Mouse (Mus musculus) hindbrain, postnatal 0 days (tissue): Measurements from ENCODE around the gene Pygb. TPM values are rescaled to one million over a fixed set of nuclear protein-coding genes. Genes with fewer than 3 reads are reported as not detected.

Experiments used
- ATAC-seq: fragments of 200-750 bp; cut with Nextera tagmentation; 2 replicates; pipeline ENCODE4 v1.8.0; 2017; ENCODE audit warnings: mild to moderate bottlenecking, moderate TSS enrichment, moderate library complexity
- DNase-seq: peaks from one replicate; pipeline ENCODE4 v3.0.0-alpha.2; 2015; ENCODE audit warnings: low spot score
- H3K27ac ChIP-seq: fragments of 300-500 bp; sonication (generic); 2 replicates; pipeline ENCODE4 v1.5.1; 2014; ENCODE audit warnings: mild to moderate bottlenecking
- H3K27me3 ChIP-seq: fragments of 300-500 bp; sonication (generic); 2 replicates; pipeline ENCODE4 v1.6.1; 2014; ENCODE audit warnings: low read length, mixed read lengths; ENCODE audit not compliant: insufficient read depth
- H3K36me3 ChIP-seq: fragments of 300-500 bp; sonication (generic); 2 replicates; pipeline ENCODE4 v1.6.1; 2014; ENCODE audit warnings: low read length, mixed read lengths; ENCODE audit not compliant: insufficient read depth
- H3K4me1 ChIP-seq: fragments of 300-500 bp; sonication (generic); 2 replicates; pipeline ENCODE4 v1.6.1; 2014; ENCODE audit warnings: antibody characterized with exemption, low read length, mixed read lengths; ENCODE audit not compliant: insufficient read depth
- H3K4me2 ChIP-seq: fragments of 300-500 bp; sonication (generic); 2 replicates; pipeline ENCODE4 v1.6.1; 2014; ENCODE audit warnings: low read depth, mild to moderate bottlenecking, low read length, moderate library complexity, mixed read lengths
- H3K4me3 ChIP-seq: fragments of 300-500 bp; sonication (generic); 2 replicates; pipeline ENCODE4 v1.5.1; 2014; ENCODE audit warnings: low read length
- H3K9ac ChIP-seq: fragments of 300-500 bp; sonication (generic); replicated peaks from 2 replicates; pipeline ENCODE4 v1.6.1; 2014; ENCODE audit warnings: mild to moderate bottlenecking, low read length, moderate library complexity, mixed read lengths
- H3K9me3 ChIP-seq: fragments of 300-500 bp; sonication (generic); 2 replicates; pipeline ENCODE4 v1.6.1; 2016; ENCODE audit warnings: low read length, mixed read lengths
- CTCF ChIP-seq: IDR thresholded peaks from 2 replicates; pipeline ENCODE4 v1.5.1; 2016; ENCODE audit warnings: antibody characterized with exemption, control low read depth, low read depth
- WGBS: fragments of 180-500 bp; shearing (Covaris S2); extraction: QIAGEN DNeasy Blood & Tissue Kit; methylation state at CpG from one replicate; pipeline ENCODE4 v1.1.7; 2014; 5-methylcytosine and 5-hydroxymethylcytosine counted together
- polyA plus RNA-seq: library from polyadenylated mRNA; unstranded; fragments of >200 nt; fragmentation: Nextera tagmentation; extraction: Ambion mirVana; gene quantifications from 2 replicates; pipeline ENCODE4 v1.2.1, GENCODE M21; 2015
- total RNA-seq: library from RNA; depleted of rRNA; stranded (reverse); fragments of >200 nt; gene quantifications from 2 replicates; pipeline ENCODE4 v1.2.3, GENCODE M21; 2014

The Pygb gene
- total and polyA plus RNA-seq, 2 experiments from 2014 or later = 160 to 317 TPM

DNA sequence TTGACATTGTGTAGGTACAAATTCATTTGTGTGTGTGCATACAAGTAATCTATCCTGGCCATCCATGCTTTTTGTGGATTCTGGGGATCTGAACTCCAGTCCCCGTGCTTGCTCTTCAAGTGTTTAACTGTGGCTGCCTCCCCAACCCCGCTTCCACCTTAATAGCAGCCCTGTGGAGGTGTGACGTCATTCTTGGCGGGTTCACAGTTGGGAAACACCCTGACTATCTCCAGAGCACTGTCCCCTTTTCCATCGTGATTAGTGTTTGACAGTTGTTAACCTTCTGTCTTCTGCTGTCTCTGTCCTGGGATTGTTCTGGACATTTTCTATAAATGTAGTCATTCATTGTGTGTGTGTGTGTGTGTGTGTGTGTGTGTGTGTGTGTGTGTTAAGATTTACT, 24.1 kb downstream of the Pygb start:
- no peak overlapping the region for H3K9ac ChIP-seq
- 83% methylated on average over 5 of the region's 5 CpGs for WGBS
- no peak for DNase-seq
- peaks cover 57% of the 10 kb centered on the region for H3K36me3 ChIP-seq
- H3K4me1 ChIP-seq = no peaks in the 10 kb centered on the region
- no peak overlapping the region for H3K27ac ChIP-seq
- H3K4me3 ChIP-seq = no peak overlapping the region
- no peak overlapping the region for H3K4me2 ChIP-seq
- no peak for TF ChIP-seq CTCF
- H3K9me3 ChIP-seq = no peaks in the 10 kb centered on the region
- H3K27me3 ChIP-seq = no peaks in the 10 kb centered on the region
- no peak for ATAC-seq

GRCm38 (mm10) chr2:150812816-150813215, 26.3 kb downstream of the Pygb start:
- Histone ChIP-seq H3K27me3 (no peaks in the 10 kb centered on the region), H3K4me1 (no peaks in the 10 kb centered on the region), H3K9ac (no peak overlapping the region), H3K4me3 (no peak overlapping the region), H3K36me3 (peaks cover 67% of the 10 kb centered on the region), H3K9me3 (no peaks in the 10 kb centered on the region), H3K27ac (no peak overlapping the region), H3K4me2 (no peak overlapping the region)
- ATAC-seq (no peak), DNase-seq (no peak)
- WGBS = 95% methylated on average over 6 of the region's 6 CpGs
- no peak for TF ChIP-seq CTCF

DNA sequence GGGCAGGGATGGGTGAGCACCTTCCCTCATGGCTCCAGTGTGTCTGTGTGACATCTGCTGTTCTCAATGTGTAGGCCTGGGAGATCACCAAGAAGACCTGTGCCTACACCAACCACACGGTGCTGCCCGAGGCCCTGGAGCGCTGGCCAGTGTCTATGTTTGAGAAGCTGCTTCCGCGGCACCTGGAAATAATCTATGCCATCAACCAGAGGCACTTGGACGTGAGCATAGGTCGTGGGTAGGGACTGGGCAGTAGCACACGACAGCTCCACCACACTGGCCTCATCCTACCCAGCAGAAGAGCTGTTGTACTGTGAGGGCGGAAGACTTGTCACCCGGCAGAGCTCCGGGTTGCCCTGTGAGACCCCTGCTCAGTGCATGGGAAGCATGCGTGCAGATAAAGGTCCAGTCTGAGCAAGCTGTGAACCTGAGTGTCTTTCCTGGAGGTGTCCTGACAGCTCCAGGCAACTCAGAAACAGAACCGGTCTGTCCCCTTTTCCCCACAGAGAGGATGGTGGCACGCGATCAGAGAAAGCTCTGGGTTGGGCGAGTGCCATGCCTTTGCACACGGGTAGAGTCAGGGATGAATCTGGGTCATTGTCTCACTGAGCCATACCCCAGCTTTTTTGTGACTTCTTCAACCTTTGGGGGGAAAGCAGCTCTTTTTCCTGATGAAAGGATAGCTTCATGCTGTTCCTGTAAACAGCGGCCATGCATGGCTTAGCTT, 30.3 kb downstream of the Pygb start:
- Histone ChIP-seq H3K9ac (no peak overlapping the region), H3K27me3 (no peaks in the 10 kb centered on the region), H3K4me3 (no peak overlapping the region), H3K36me3 (peaks cover 80% of the 10 kb centered on the region), H3K4me2 (no peak overlapping the region), H3K9me3 (no peaks in the 10 kb centered on the region), H3K4me1 (no peaks in the 10 kb centered on the region), H3K27ac (peak overlapping the region; percentile 38; the same call in 1 of the 2 replicates)
- DNase-seq (peak; percentile 54), ATAC-seq (peak; percentile 54; the same call in 1 of the 2 replicates)
- WGBS = 86% methylated on average over 18 of the region's 18 CpGs
- no peak for TF ChIP-seq CTCF

GRCm38 (mm10) chr2:150818742-150819141, 32.2 kb downstream of the Pygb start:
- TF ChIP-seq CTCF = no peak
- WGBS = 84% methylated on average over 8 of the region's 8 CpGs
- H3K36me3 ChIP-seq = peaks cover 75% of the 10 kb centered on the region
- H3K9ac ChIP-seq = no peak overlapping the region
- no peaks in the 10 kb centered on the region for H3K27me3 ChIP-seq
- DNase-seq (no peak), ATAC-seq (no peak)
- no peaks in the 10 kb centered on the region for H3K4me1 ChIP-seq
- no peak overlapping the region for H3K4me3 ChIP-seq
- no peak overlapping the region for H3K27ac ChIP-seq
- H3K4me2 ChIP-seq = no peak overlapping the region
- H3K9me3 ChIP-seq = no peaks in the 10 kb centered on the region

GRCm38 (mm10) chr2:150820720-150821119, 34.2 kb downstream of the Pygb start:
- DNase-seq = no peak
- no peak overlapping the region for H3K4me3 ChIP-seq
- H3K4me2 ChIP-seq = no peak overlapping the region
- H3K27me3 ChIP-seq = no peaks in the 10 kb centered on the region
- H3K27ac ChIP-seq = no peak overlapping the region
- no peak overlapping the region for H3K9ac ChIP-seq
- no peak for TF ChIP-seq CTCF
- WGBS = 89% methylated on average over 8 of the region's 8 CpGs
- no peaks in the 10 kb centered on the region for H3K9me3 ChIP-seq
- ATAC-seq = no peak
- H3K36me3 ChIP-seq = peaks cover 80% of the 10 kb centered on the region
- no peaks in the 10 kb centered on the region for H3K4me1 ChIP-seq

DNA sequence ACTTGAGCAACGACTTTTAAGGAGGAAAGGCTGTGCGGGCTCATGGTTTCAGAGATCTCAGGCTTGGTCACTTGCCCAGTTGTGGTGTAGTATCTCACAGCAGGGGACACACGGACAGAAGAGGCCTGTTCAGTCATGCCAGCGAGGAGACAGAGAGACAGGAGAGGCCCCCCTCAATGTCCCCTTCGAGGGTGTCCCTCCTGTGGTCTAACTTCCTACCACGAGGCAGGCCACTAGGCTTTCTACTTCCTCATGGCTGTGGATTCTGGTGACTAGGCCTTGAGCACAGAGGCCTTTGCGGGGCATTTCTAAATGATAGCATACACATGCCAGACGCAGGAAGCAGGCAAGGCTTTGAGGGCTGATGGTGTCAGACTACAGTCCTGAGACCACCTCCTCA, 36.5 kb downstream of the Pygb start:
- WGBS = 65% methylated on average over 8 of the region's 8 CpGs

DNA sequence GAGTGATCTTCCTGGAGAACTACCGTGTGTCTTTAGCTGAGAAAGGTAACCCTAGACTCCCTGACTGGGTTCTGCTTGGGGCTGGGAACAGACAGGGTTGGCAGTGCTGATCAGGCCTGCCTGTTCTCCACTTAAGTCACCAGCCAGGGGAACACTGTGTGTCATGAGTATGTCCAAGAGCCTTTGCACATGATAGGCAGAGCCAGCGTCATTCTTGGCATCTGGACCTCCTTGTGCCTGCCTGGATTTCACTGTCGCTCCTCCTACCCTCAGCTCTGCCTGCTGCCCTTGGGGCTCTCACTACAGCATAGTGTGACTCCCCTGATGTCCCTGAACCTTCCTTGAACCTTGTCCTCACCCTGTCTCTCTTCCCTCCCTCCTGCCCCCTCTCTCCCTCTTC, 39.9 kb downstream of the Pygb start:
- no peak for TF ChIP-seq CTCF
- H3K9ac ChIP-seq = no peak overlapping the region
- 90% methylated on average over 3 of the region's 3 CpGs for WGBS
- no peak overlapping the region for H3K27ac ChIP-seq
- ATAC-seq (no peak), DNase-seq (no peak)
- H3K27me3 ChIP-seq = no peaks in the 10 kb centered on the region
- H3K36me3 ChIP-seq = peaks cover 85% of the 10 kb centered on the region
- no peaks in the 10 kb centered on the region for H3K9me3 ChIP-seq
- H3K4me2 ChIP-seq = no peak overlapping the region
- no peak overlapping the region for H3K4me3 ChIP-seq
- H3K4me1 ChIP-seq = no peaks in the 10 kb centered on the region

More for the DNA sequence above, 36.5 kb downstream of the Pygb start:
- Histone ChIP-seq H3K4me1 (no peaks in the 10 kb centered on the region), H3K4me3 (no peak overlapping the region), H3K36me3 (peaks cover 81% of the 10 kb centered on the region), H3K27ac (no peak overlapping the region), H3K4me2 (no peak overlapping the region), H3K9ac (no peak overlapping the region), H3K27me3 (no peaks in the 10 kb centered on the region), H3K9me3 (no peaks in the 10 kb centered on the region)
- no peak for ATAC-seq
- TF ChIP-seq CTCF = no peak
- no peak for DNase-seq
